ENCODE assay signal across 8 mouse cellular contexts in the genomic region with DNA sequence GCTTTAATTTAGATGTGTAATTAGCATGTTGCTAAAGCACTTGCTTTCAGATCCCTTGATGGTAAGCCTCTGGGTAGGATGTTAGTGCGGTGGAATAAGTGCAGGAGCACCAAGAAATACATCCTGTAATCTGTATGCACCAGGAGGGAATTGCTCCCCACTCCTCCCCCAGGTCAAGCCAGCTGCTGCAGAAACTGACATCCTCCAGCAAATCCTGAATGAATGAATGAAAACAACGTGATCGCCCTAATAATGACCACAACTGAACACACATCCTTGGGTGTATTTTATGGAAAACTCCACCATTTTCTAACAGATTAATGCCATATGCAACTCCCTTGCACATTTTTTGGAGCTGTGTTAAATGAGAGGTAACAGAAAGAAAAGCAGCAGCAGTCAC. TPM values are rescaled to one million over a fixed set of nuclear protein-coding genes. Genes with fewer than 3 reads are reported as not detected.
DNase-seq lines count a peak whose midpoint lies in the region; ATAC-seq lines count a peak whose summit lies in the region.

No protein-coding gene starts in this region.

- H3K4me1 ChIP-seq in kidney, embryonic 14.5 days (ENCODE audit: control insufficient read depth, insufficient read depth, low read length) = peaks cover 9% of the 10 kb centered on the region
- H3K4me1 ChIP-seq in hindbrain, embryonic 16.5 days (ENCODE audit: control insufficient read depth, insufficient read depth, low read depth, low read length) = peaks cover 17% of the 10 kb centered on the region
- H3K4me1 ChIP-seq in neural tube, embryonic 12.5 days = peaks cover 17% of the 10 kb centered on the region

- peak overlapping the region; percentile 89 for H3K4me3 ChIP-seq in kidney, embryonic 14.5 days (ENCODE audit: low read length)
- H3K4me3 ChIP-seq in hindbrain, embryonic 16.5 days (ENCODE audit: low read length) = peak overlapping the region; percentile 97
- H3K4me3 ChIP-seq in neural tube, embryonic 12.5 days = peak overlapping the region; percentile 99

- ATAC-seq in kidney, embryonic 14.5 days (ENCODE audit: low FRiP score, low TSS enrichment) = no peak
- ATAC-seq in hindbrain, embryonic 16.5 days = no peak
- no peak for ATAC-seq in neural tube, embryonic 12.5 days (ENCODE audit: low FRiP score, low read depth)
- no peak for ATAC-seq in CD4-positive, CD25-positive, alpha-beta regulatory T cell, adult 4 months

- peak overlapping the region; percentile 96 for H3K9ac ChIP-seq in kidney, embryonic 14.5 days (ENCODE audit: low read depth, low read length)
- H3K9ac ChIP-seq in hindbrain, embryonic 16.5 days (ENCODE audit: low read depth, low read length) = peak overlapping the region; percentile 95
- peak overlapping the region; percentile 99 for H3K9ac ChIP-seq in neural tube, embryonic 12.5 days

- no peak overlapping the region for H3K27ac ChIP-seq in kidney, embryonic 14.5 days (ENCODE audit: low read depth, low read length)
- H3K27ac ChIP-seq in hindbrain, embryonic 16.5 days (ENCODE audit: low read depth, low read length) = no peak overlapping the region
- no peak overlapping the region for H3K27ac ChIP-seq in neural tube, embryonic 12.5 days

- no peaks in the 10 kb centered on the region for H3K27me3 ChIP-seq in kidney, embryonic 14.5 days (ENCODE audit: control insufficient read depth, insufficient read depth, low read length)
- H3K27me3 ChIP-seq in hindbrain, embryonic 16.5 days (replicated peaks; ENCODE audit: control insufficient read depth, insufficient read depth, low read length) = no peaks in the 10 kb centered on the region
- no peaks in the 10 kb centered on the region for H3K27me3 ChIP-seq in neural tube, embryonic 12.5 days (replicated peaks)

- H3K36me3 ChIP-seq in kidney, embryonic 14.5 days (ENCODE audit: control insufficient read depth, insufficient read depth, low read length) = no peaks in the 10 kb centered on the region
- no peaks in the 10 kb centered on the region for H3K36me3 ChIP-seq in hindbrain, embryonic 16.5 days (ENCODE audit: control insufficient read depth, insufficient read depth, low read length)
- H3K36me3 ChIP-seq in neural tube, embryonic 12.5 days = no peaks in the 10 kb centered on the region

- H3K9me3 ChIP-seq in kidney, embryonic 14.5 days (ENCODE audit: control insufficient read depth, low read length) = no peaks in the 10 kb centered on the region
- H3K9me3 ChIP-seq in hindbrain, embryonic 16.5 days (ENCODE audit: control insufficient read depth, low read length) = no peaks in the 10 kb centered on the region
- no peaks in the 10 kb centered on the region for H3K9me3 ChIP-seq in neural tube, embryonic 12.5 days

- H3K4me2 ChIP-seq in kidney, embryonic 14.5 days (replicated peaks; ENCODE audit: low read depth, low read length) = peak overlapping the region; percentile 63
- peak overlapping the region; percentile 79 for H3K4me2 ChIP-seq in hindbrain, embryonic 16.5 days (ENCODE audit: low read length)
- peak overlapping the region; percentile 66 for H3K4me2 ChIP-seq in neural tube, embryonic 12.5 days (replicated peaks)

- no peak for DNase-seq in kidney, postnatal 10 days
- peak; percentile 42 for DNase-seq in embryo, embryonic 10.5 days (ENCODE audit: low spot score)
- DNase-seq in ovary, adult 18-20 months (ENCODE audit: low spot score) = no peak
- DNase-seq in urinary bladder, adult 2 months (ENCODE audit: low spot score) = no peak

- 13% methylated on average over 3 of the region's 3 CpGs for WGBS in kidney, embryonic 14.5 days
- 6% methylated on average over 3 of the region's 3 CpGs for WGBS in hindbrain, embryonic 16.5 days
- WGBS in neural tube, embryonic 12.5 days = 10% methylated on average over 3 of the region's 3 CpGs

RNA-seq across cellular contexts. Expression of gene Glcci1, which starts 2.0 kb away (rescaled TPM):
- 16.1 and 17.6 TPM in 2 replicates for polyA plus RNA-seq in kidney, embryonic 14.5 days (2014; fragmentation: Nextera tagmentation; extraction: Ambion mirVana)
- polyA plus RNA-seq in hindbrain, embryonic 16.5 days (2015; fragmentation: Nextera tagmentation; extraction: Ambion mirVana) = 3.7 and 3.9 TPM in 2 replicates
- 28.1 and 29.8 TPM in 2 replicates for polyA plus RNA-seq in neural tube, embryonic 12.5 days (2016; fragmentation: Nextera tagmentation; extraction: Ambion mirVana)
- 10 to 100 TPM; 28.3 to 40.6 TPM for polyA plus RNA-seq in CD4-positive, CD25-positive, alpha-beta regulatory T cell, adult 4 months (2017; shearing (Covaris generic))
- polyA plus RNA-seq in urinary bladder, adult 2 months (2012; rRNA removed) = 3.6 and 4.2 TPM in 2 replicates
